ENCODE assay signal across 21 mouse cellular contexts in genomic region chr6:72385258-72385657, GRCm38 (mm10).
"Had no signal": no experiment of that assay in that cellular context is flagged by ENCODE, and none has a peak within 500 bp of the region (broad histone marks: within the 10 kb centered on the region; RNA-seq: fewer than 3 reads in every experiment).

No protein-coding gene starts in this region.

- H3K9me3 ChIP-seq: limb, embryonic 12.5 days; limb, embryonic 15.5 days; midbrain, embryonic 12.5 days; midbrain, embryonic 15.5 days; neural tube, embryonic 12.5 days; neural tube, embryonic 15.5 days; stomach, embryonic 15.5 days had no signal

- DNase-seq: kidney, adult 18-20 months; kidney, adult 9 months; kidney, postnatal 14 days; kidney, postnatal 4 days; left cerebral cortex, postnatal 4 days; lung, embryonic 14.5 days; right cerebral cortex, adult 18-20 months; right cerebral cortex, postnatal 25 days; spleen, adult 18-20 months; thymus, adult 18-20 months; thymus, postnatal 36 days had no signal

- H3K36me3 ChIP-seq: midbrain, embryonic 12.5 days; midbrain, embryonic 15.5 days; neural tube, embryonic 12.5 days; neural tube, embryonic 15.5 days had no signal

- ATAC-seq: intestine, embryonic 16.5 days; lung, postnatal 0 days; midbrain, embryonic 15.5 days had no signal

- H3K27me3 ChIP-seq: limb, embryonic 15.5 days; stomach, embryonic 15.5 days had no signal

- H3K9ac ChIP-seq: limb, embryonic 12.5 days; limb, embryonic 15.5 days; lung, embryonic 14.5 days; midbrain, embryonic 12.5 days; midbrain, embryonic 15.5 days; neural tube, embryonic 12.5 days; neural tube, embryonic 15.5 days; stomach, embryonic 15.5 days had no signal

- H3K27ac ChIP-seq: limb, embryonic 12.5 days; limb, embryonic 15.5 days; macrophage; midbrain, embryonic 12.5 days; midbrain, embryonic 15.5 days; neural tube, embryonic 12.5 days; neural tube, embryonic 15.5 days; stomach, embryonic 15.5 days had no signal

- H3K4me2 ChIP-seq: limb, embryonic 12.5 days; limb, embryonic 15.5 days; lung, embryonic 14.5 days; midbrain, embryonic 12.5 days; midbrain, embryonic 15.5 days; neural tube, embryonic 12.5 days; neural tube, embryonic 15.5 days; stomach, embryonic 15.5 days had no signal

- H3K4me3 ChIP-seq: limb, embryonic 12.5 days; limb, embryonic 15.5 days; midbrain, embryonic 12.5 days; midbrain, embryonic 15.5 days; neural tube, embryonic 12.5 days; neural tube, embryonic 15.5 days; stomach, embryonic 15.5 days had no signal
